Mouse (Mus musculus) lung, embryonic 14.5 days (tissue): Measurements from ENCODE around the gene Cpxm1. TPM values are rescaled to one million over a fixed set of nuclear protein-coding genes. Genes with fewer than 3 reads are reported as not detected.
A peak's percentile ranks its signal among the peaks of the same experiment; 100 is the strongest.

Experiments used
- ATAC-seq: fragments of 200-750 bp; cut with Nextera tagmentation; 2 replicates; pipeline ENCODE4 v1.8.0; 2017; ENCODE audit warnings: mild to moderate bottlenecking, moderate TSS enrichment, moderate library complexity; ENCODE audit not compliant: insufficient read depth
- DNase-seq: peaks from one replicate; pipeline ENCODE4 v3.0.0-alpha.2; 2015
- H3K27ac ChIP-seq: fragments of 300-500 bp; sonication (generic); 2 replicates; pipeline ENCODE4 v1.5.1; 2014; ENCODE audit warnings: low read depth, mild to moderate bottlenecking, moderate library complexity
- H3K27me3 ChIP-seq: fragments of 300-500 bp; sonication (generic); 2 replicates; pipeline ENCODE4 v1.6.1; 2014; ENCODE audit warnings: low read length, control low read depth; ENCODE audit not compliant: insufficient read depth
- H3K36me3 ChIP-seq: fragments of 300-500 bp; sonication (generic); 2 replicates; pipeline ENCODE4 v1.6.1; 2014; ENCODE audit warnings: control low read depth; ENCODE audit not compliant: insufficient read depth
- H3K4me1 ChIP-seq: fragments of 300-500 bp; sonication (generic); 2 replicates; pipeline ENCODE4 v1.6.1; 2014; ENCODE audit warnings: antibody characterized with exemption, control low read depth; ENCODE audit not compliant: insufficient read depth
- H3K4me2 ChIP-seq: fragments of 300-500 bp; sonication (generic); 2 replicates; pipeline ENCODE4 v1.6.1; 2014; ENCODE audit warnings: mild to moderate bottlenecking
- H3K4me3 ChIP-seq: fragments of 300-500 bp; sonication (generic); 2 replicates; pipeline ENCODE4 v1.5.1; 2014; ENCODE audit warnings: low read depth, low read length
- H3K9ac ChIP-seq: fragments of 300-500 bp; sonication (generic); 2 replicates; pipeline ENCODE4 v1.6.1; 2014
- H3K9me3 ChIP-seq: fragments of 300-500 bp; sonication (generic); 2 replicates; pipeline ENCODE4 v1.6.1; 2016; ENCODE audit warnings: low read depth, low read length, control low read depth
- CTCF ChIP-seq: IDR thresholded peaks from 2 replicates; pipeline ENCODE4 v1.5.1; 2016; ENCODE audit warnings: antibody characterized with exemption, low read depth
- WGBS: fragments of 180-500 bp; shearing (Covaris S2); extraction: QIAGEN DNeasy Blood & Tissue Kit; methylation state at CpG from one replicate; pipeline ENCODE4 v1.1.7; 2014; 5-methylcytosine and 5-hydroxymethylcytosine counted together
- polyA plus RNA-seq: library from polyadenylated mRNA; unstranded; fragments of >200 nt; fragmentation: Nextera tagmentation; extraction: Ambion mirVana; gene quantifications from 2 replicates; pipeline ENCODE4 v1.2.1, GENCODE M21; 2014

Gene Cpxm1
- polyA plus RNA-seq, 1 experiment from 2014 or later: 59.0 TPM

GRCm38 (mm10) chr2:130362511-130363026, 34.8 kb downstream of the Cpxm1 start:
- Histone ChIP-seq H3K4me2 (no peak overlapping the region), H3K9me3 (no peaks in the 10 kb centered on the region), H3K4me1 (0 out of 2 replicates have a peak, but pooled peaks cover 2% of the 10 kb centered on the region), H3K36me3 (no peaks in the 10 kb centered on the region), H3K9ac (no peak overlapping the region), H3K4me3 (no peak overlapping the region), H3K27me3 (peaks cover 57% of the 10 kb centered on the region), H3K27ac (no peak overlapping the region)
- ATAC-seq (peak; percentile 36; the same call in 1 of the 2 replicates), DNase-seq (peak; percentile 84)
- peak; percentile 81 for TF ChIP-seq CTCF
- WGBS: 4% methylated on average over 14 of the region's 14 CpGs

- Histone ChIP-seq H3K4me1 (no peaks in the 10 kb centered on the region), H3K4me3 (no peak overlapping the region), H3K27me3 (peaks cover 53% of the 10 kb centered on the region), H3K9me3 (no peaks in the 10 kb centered on the region), H3K27ac (no peak overlapping the region), H3K4me2 (no peak overlapping the region), H3K36me3 (no peaks in the 10 kb centered on the region), H3K9ac (no peak overlapping the region)
- DNase-seq (no peak), ATAC-seq (no peak)
- 16% methylated on average over 5 of the region's 5 CpGs for WGBS
- TF ChIP-seq CTCF: no peak
Observed at GRCm38 (mm10) chr2:130358852-130359251, 38.5 kb downstream of the Cpxm1 start.

- WGBS: 80% methylated on average over 5 of the region's 5 CpGs
- Histone ChIP-seq H3K4me3 (no peak overlapping the region), H3K36me3 (no peaks in the 10 kb centered on the region), H3K4me1 (no peaks in the 10 kb centered on the region), H3K27ac (no peak overlapping the region), H3K9me3 (no peaks in the 10 kb centered on the region), H3K4me2 (no peak overlapping the region), H3K27me3 (peaks cover 41% of the 10 kb centered on the region), H3K9ac (no peak overlapping the region)
- ATAC-seq: no peak
- DNase-seq: no peak
- no peak for TF ChIP-seq CTCF
Observed at GRCm38 (mm10) chr2:130357551-130357950, 39.8 kb downstream of the Cpxm1 start.

- DNase-seq: peak; percentile 9
- no peak for ATAC-seq
- 68% methylated on average over 3 of the region's 3 CpGs for WGBS
Observed at GRCm38 (mm10) chr2:130353889-130354288, 43.5 kb downstream of the Cpxm1 start.

GRCm38 (mm10) chr2:130353411-130353810, 44.0 kb downstream of the Cpxm1 start:
- peaks cover 2% of the 10 kb centered on the region; the same call in 1 of the 2 replicates for H3K27me3 ChIP-seq
- DNase-seq: peak; percentile 30
- WGBS: 89% methylated on average over 8 of the region's 8 CpGs
- no peak for TF ChIP-seq CTCF
- H3K9me3 ChIP-seq: no peaks in the 10 kb centered on the region
- no peak overlapping the region for H3K9ac ChIP-seq
- no peaks in the 10 kb centered on the region for H3K4me1 ChIP-seq
- no peak for ATAC-seq
- no peak overlapping the region for H3K27ac ChIP-seq
- no peak overlapping the region for H3K4me3 ChIP-seq
- H3K4me2 ChIP-seq: no peak overlapping the region
- no peaks in the 10 kb centered on the region for H3K36me3 ChIP-seq

More at GRCm38 (mm10) chr2:130353889-130354288, 43.5 kb downstream of the Cpxm1 start:
- Histone ChIP-seq H3K36me3 (no peaks in the 10 kb centered on the region), H3K27me3 (peaks cover 7% of the 10 kb centered on the region; the same call in 1 of the 2 replicates), H3K4me2 (no peak overlapping the region), H3K4me3 (no peak overlapping the region), H3K9me3 (no peaks in the 10 kb centered on the region), H3K4me1 (no peaks in the 10 kb centered on the region), H3K27ac (no peak overlapping the region), H3K9ac (no peak overlapping the region)
- TF ChIP-seq CTCF: no peak

GRCm38 (mm10) chr2:130351758-130352339, 45.5 kb downstream of the Cpxm1 start:
- no peak overlapping the region for H3K9ac ChIP-seq
- no peak for TF ChIP-seq CTCF
- H3K9me3 ChIP-seq: no peaks in the 10 kb centered on the region
- DNase-seq (no peak), ATAC-seq (no peak)
- no peak overlapping the region for H3K4me3 ChIP-seq
- no peaks in the 10 kb centered on the region for H3K27me3 ChIP-seq
- WGBS: 41% methylated on average over 5 of the region's 5 CpGs
- no peaks in the 10 kb centered on the region for H3K4me1 ChIP-seq
- H3K4me2 ChIP-seq: no peak overlapping the region
- H3K27ac ChIP-seq: no peak overlapping the region
- H3K36me3 ChIP-seq: no peaks in the 10 kb centered on the region

GRCm38 (mm10) chr2:130350376-130350775, 47.0 kb downstream of the Cpxm1 start:
- Histone ChIP-seq H3K27ac (no peak overlapping the region), H3K4me2 (no peak overlapping the region), H3K27me3 (no peaks in the 10 kb centered on the region), H3K36me3 (no peaks in the 10 kb centered on the region), H3K4me3 (no peak overlapping the region), H3K4me1 (no peaks in the 10 kb centered on the region), H3K9ac (no peak overlapping the region), H3K9me3 (no peaks in the 10 kb centered on the region)
- WGBS: 77% methylated on average over 3 of the region's 3 CpGs
- TF ChIP-seq CTCF: no peak
- ATAC-seq: no peak
- no peak for DNase-seq
